Mouse (Mus musculus) cerebellum, postnatal 10 days (tissue): ENCODE measurements around the gene Tlk2.

ENCODE experiments used
- DNase-seq, 2 experiments: peaks; one replicate each; pipeline ENCODE4 v3.0.0; 2021; ENCODE audit warnings: mixed read lengths in 2 of 2

Gene Tlk2

GRCm38 (mm10) chr11:105164516-105165510 is 13.8 kb upstream of the Tlk2 start:
- no peak for DNase-seq

- DNase-seq, result no peak
Measured at GRCm38 (mm10) chr11:105166780-105167179, 11.8 kb upstream of the Tlk2 start.

GRCm38 (mm10) chr11:105179523-105179922 is 916 bp downstream of the Tlk2 start:
- DNase-seq, result peak in 1 of 2 experiments; percentile 16

- peak; percentile 70 to 72 for DNase-seq
Measured at GRCm38 (mm10) chr11:105180471-105181091, 2.0 kb downstream of the Tlk2 start.

GRCm38 (mm10) chr11:105181126-105181637 is 2.6 kb downstream of the Tlk2 start:
- DNase-seq, result peak; percentile 98

- DNase-seq, result peak; percentile 60 to 72
Measured at GRCm38 (mm10) chr11:105181689-105182460, 3.3 kb downstream of the Tlk2 start.

GRCm38 (mm10) chr11:105182461-105182855 is 3.9 kb downstream of the Tlk2 start:
- no peak for DNase-seq

GRCm38 (mm10) chr11:105184678-105185077 is 6.1 kb downstream of the Tlk2 start:
- DNase-seq, result peak in 1 of 2 experiments; percentile 23

- no peak for DNase-seq
Measured at GRCm38 (mm10) chr11:105192186-105192585, 13.6 kb downstream of the Tlk2 start.

- no peak for DNase-seq
Measured at GRCm38 (mm10) chr11:105196893-105197662, 18.5 kb downstream of the Tlk2 start.

GRCm38 (mm10) chr11:105202403-105202802 is 23.8 kb downstream of the Tlk2 start:
- no peak for DNase-seq

- no peak for DNase-seq
Measured at GRCm38 (mm10) chr11:105210007-105210406, 31.4 kb downstream of the Tlk2 start.

GRCm38 (mm10) chr11:105214257-105214656 is 35.6 kb downstream of the Tlk2 start:
- peak in 1 of 2 experiments; percentile 10 for DNase-seq

- DNase-seq, result no peak
Measured at GRCm38 (mm10) chr11:105217771-105218170, 39.2 kb downstream of the Tlk2 start.

GRCm38 (mm10) chr11:105234501-105234900 is 55.9 kb downstream of the Tlk2 start:
- DNase-seq, result no peak

GRCm38 (mm10) chr11:105240991-105241390 is 62.4 kb downstream of the Tlk2 start:
- DNase-seq, result peak in 1 of 2 experiments; percentile 45

GRCm38 (mm10) chr11:105246369-105246768 is 67.8 kb downstream of the Tlk2 start:
- DNase-seq, result no peak

GRCm38 (mm10) chr11:105246785-105247184 is 68.2 kb downstream of the Tlk2 start:
- DNase-seq, result no peak

GRCm38 (mm10) chr11:105247321-105247720 is 68.7 kb downstream of the Tlk2 start:
- no peak for DNase-seq

GRCm38 (mm10) chr11:105259733-105260132 is 81.1 kb downstream of the Tlk2 start:
- no peak for DNase-seq

- DNase-seq, result no peak
Measured at GRCm38 (mm10) chr11:105261116-105261515, 82.5 kb downstream of the Tlk2 start.
